Mouse (Mus musculus) lung, postnatal 0 days (tissue): ENCODE results near the gene Hvcn1. TPM values are rescaled to one million over a fixed set of nuclear protein-coding genes. Genes with fewer than 3 reads are reported as not detected.
A peak's percentile ranks its signal among the peaks of the same experiment; 100 is the strongest.

Experiments
- ATAC-seq: fragments of 200-750 bp; cut with Nextera tagmentation; 2 replicates; pipeline ENCODE4 v1.8.0; 2017; ENCODE audit warnings: moderate library complexity
- DNase-seq: peaks from one replicate; pipeline ENCODE4 v3.0.0-alpha.2; 2016; ENCODE audit warnings: low spot score
- H3K27ac ChIP-seq: fragments of 300-500 bp; sonication (generic); 2 replicates; pipeline ENCODE4 v1.5.1; 2014; ENCODE audit warnings: antibody characterized with exemption, mild to moderate bottlenecking, low read length, mixed read lengths
- H3K27me3 ChIP-seq: fragments of 300-500 bp; sonication (generic); replicated peaks from 2 replicates; pipeline ENCODE4 v1.6.1; 2014; ENCODE audit warnings: low read length, mixed read lengths; ENCODE audit not compliant: insufficient read depth
- H3K36me3 ChIP-seq: fragments of 300-500 bp; sonication (generic); 2 replicates; pipeline ENCODE4 v1.6.1; 2014; ENCODE audit warnings: low read length, mixed read lengths; ENCODE audit not compliant: insufficient read depth
- H3K4me1 ChIP-seq: fragments of 300-500 bp; sonication (generic); 2 replicates; pipeline ENCODE4 v1.6.1; 2014; ENCODE audit warnings: antibody characterized with exemption, low read depth, low read length, mixed read lengths; ENCODE audit not compliant: insufficient read depth
- H3K4me2 ChIP-seq: fragments of 300-500 bp; sonication (generic); replicated peaks from 2 replicates; pipeline ENCODE4 v1.6.1; 2014; ENCODE audit warnings: low read depth, mild to moderate bottlenecking, low read length, moderate library complexity, mixed read lengths
- H3K4me3 ChIP-seq: fragments of 300-500 bp; sonication (generic); 2 replicates; pipeline ENCODE4 v1.5.1; 2014; ENCODE audit warnings: low read depth, low read length
- H3K9ac ChIP-seq: fragments of 300-500 bp; sonication (generic); replicated peaks from 2 replicates; pipeline ENCODE4 v1.6.1; 2014; ENCODE audit warnings: low read depth, mild to moderate bottlenecking
- H3K9me3 ChIP-seq: fragments of 300-500 bp; sonication (generic); 2 replicates; pipeline ENCODE4 v1.6.1; 2016; ENCODE audit warnings: low read length, mixed read lengths
- CTCF ChIP-seq: IDR thresholded peaks from 2 replicates; pipeline ENCODE4 v1.5.1; 2016; ENCODE audit warnings: antibody characterized with exemption, mild to moderate bottlenecking
- EP300 ChIP-seq: IDR thresholded peaks from 2 replicates; pipeline ENCODE4 v1.6.1; 2016; ENCODE audit warnings: antibody characterized with exemption, mild to moderate bottlenecking, control low read depth
- WGBS: fragments of 180-500 bp; shearing (Covaris S2); extraction: QIAGEN DNeasy Blood & Tissue Kit; methylation state at CpG from one replicate; pipeline ENCODE4 v1.1.7; 2014; 5-methylcytosine and 5-hydroxymethylcytosine counted together
- polyA plus RNA-seq: library from polyadenylated mRNA; unstranded; fragments of >200 nt; fragmentation: Nextera tagmentation; extraction: Ambion mirVana; gene quantifications from 2 replicates; pipeline ENCODE4 v1.2.1, GENCODE M21; 2015

Hvcn1 gene
- polyA plus RNA-seq, 1 experiment from 2014 or later = 3.7 TPM

GRCm38 (mm10) chr5:122285767-122286150, 79.2 kb downstream of the Hvcn1 start:
- H3K4me3 ChIP-seq = peak overlapping the region; percentile 97
- H3K4me2 ChIP-seq = peak overlapping the region; percentile 95
- H3K36me3 ChIP-seq = no peaks in the 10 kb centered on the region
- WGBS = 49% methylated on average over 7 of the region's 7 CpGs
- peak overlapping the region; percentile 89; the same call in 1 of the 2 replicates for H3K9ac ChIP-seq
- H3K9me3 ChIP-seq = no peaks in the 10 kb centered on the region
- H3K4me1 ChIP-seq = peaks cover 16% of the 10 kb centered on the region; the same call in 1 of the 2 replicates
- no peaks in the 10 kb centered on the region for H3K27me3 ChIP-seq
- H3K27ac ChIP-seq = no peak overlapping the region
- ATAC-seq (no peak), DNase-seq (no peak)
- no peak for TF ChIP-seq EP300
- no peak for TF ChIP-seq CTCF

GRCm38 (mm10) chr5:122286191-122286590, 79.6 kb downstream of the Hvcn1 start:
- no peak overlapping the region for H3K27ac ChIP-seq
- DNase-seq (no peak), ATAC-seq (no peak)
- peaks cover 12% of the 10 kb centered on the region; the same call in 1 of the 2 replicates for H3K4me1 ChIP-seq
- WGBS = 79% methylated on average over 10 of the region's 10 CpGs
- no peak overlapping the region for H3K4me3 ChIP-seq
- H3K27me3 ChIP-seq = no peaks in the 10 kb centered on the region
- H3K9ac ChIP-seq = no peak overlapping the region
- TF ChIP-seq CTCF (no peak), EP300 (no peak)
- H3K36me3 ChIP-seq = no peaks in the 10 kb centered on the region
- H3K4me2 ChIP-seq = peak overlapping the region; percentile 95
- no peaks in the 10 kb centered on the region for H3K9me3 ChIP-seq

GRCm38 (mm10) chr5:122287026-122287425, 80.4 kb downstream of the Hvcn1 start:
- DNase-seq (no peak), ATAC-seq (no peak)
- H3K4me2 ChIP-seq = no peak overlapping the region
- H3K4me1 ChIP-seq = peaks cover 15% of the 10 kb centered on the region
- 84% methylated on average over 4 of the region's 4 CpGs for WGBS
- no peaks in the 10 kb centered on the region for H3K36me3 ChIP-seq
- TF ChIP-seq EP300 (no peak), CTCF (no peak)
- H3K9me3 ChIP-seq = no peaks in the 10 kb centered on the region
- no peak overlapping the region for H3K9ac ChIP-seq
- H3K4me3 ChIP-seq = no peak overlapping the region
- no peaks in the 10 kb centered on the region for H3K27me3 ChIP-seq
- no peak overlapping the region for H3K27ac ChIP-seq

GRCm38 (mm10) chr5:122288147-122288811, 81.7 kb downstream of the Hvcn1 start:
- no peaks in the 10 kb centered on the region for H3K27me3 ChIP-seq
- peak overlapping the region; percentile 52; the same call in 1 of the 2 replicates for H3K27ac ChIP-seq
- 65% methylated on average over 4 of the region's 4 CpGs for WGBS
- no peak overlapping the region for H3K4me3 ChIP-seq
- no peak overlapping the region for H3K4me2 ChIP-seq
- ATAC-seq (peak; percentile 11; the same call in 1 of the 2 replicates), DNase-seq (peak; percentile 20)
- no peaks in the 10 kb centered on the region for H3K9me3 ChIP-seq
- H3K36me3 ChIP-seq = no peaks in the 10 kb centered on the region
- H3K4me1 ChIP-seq = peaks cover 15% of the 10 kb centered on the region
- H3K9ac ChIP-seq = no peak overlapping the region
- peak; percentile 38; the same call in 1 of the 2 replicates for TF ChIP-seq EP300
- no peak for TF ChIP-seq CTCF

- H3K4me2 ChIP-seq = peak overlapping the region; percentile 5; the same call in 1 of the 2 replicates
- TF ChIP-seq CTCF = no peak
- TF ChIP-seq EP300 = no peak
- H3K27me3 ChIP-seq = no peaks in the 10 kb centered on the region
- H3K27ac ChIP-seq = peak overlapping the region; percentile 76
- ATAC-seq (no peak), DNase-seq (no peak)
- no peaks in the 10 kb centered on the region for H3K36me3 ChIP-seq
- WGBS = 49% methylated on average over 6 of the region's 6 CpGs
- no peaks in the 10 kb centered on the region for H3K9me3 ChIP-seq
- H3K4me3 ChIP-seq = no peak overlapping the region
- H3K4me1 ChIP-seq = peaks cover 13% of the 10 kb centered on the region
- H3K9ac ChIP-seq = no peak overlapping the region
Measured at GRCm38 (mm10) chr5:122291149-122291548, 84.5 kb downstream of the Hvcn1 start.

Other genes with a start within 250 kb of the Hvcn1 start
- gene Cux2, start 156.7 kb upstream of the Hvcn1 start, polyA plus RNA-seq = 0.47 and 0.75 TPM in 2 replicates
- gene Myl2, start 105.9 kb upstream of the Hvcn1 start, polyA plus RNA-seq = 2.8 and 3.5 TPM in 2 replicates
- gene Ccdc63, start 66.0 kb upstream of the Hvcn1 start, polyA plus RNA-seq = 0.18 TPM in 1 of 2 replicates, not detected in the other
- 137 and 150 TPM in 2 replicates for gene Ppp1cc, start 48.5 kb upstream of the Hvcn1 start, polyA plus RNA-seq
- gene Tctn1, start 57.7 kb downstream of the Hvcn1 start, polyA plus RNA-seq = 4.5 and 5.1 TPM in 2 replicates
- 12.2 and 12.7 TPM in 2 replicates for gene Pptc7, start 77.6 kb downstream of the Hvcn1 start, polyA plus RNA-seq
- gene Rad9b, start 147.4 kb downstream of the Hvcn1 start, polyA plus RNA-seq = 6.4 and 6.9 TPM in 2 replicates
- 189 and 193 TPM in 2 replicates for gene Vps29, start 147.6 kb downstream of the Hvcn1 start, polyA plus RNA-seq
- 61.2 and 69.2 TPM in 2 replicates for gene Gpn3, start 165.1 kb downstream of the Hvcn1 start, polyA plus RNA-seq
- gene Fam216a, start 165.6 kb downstream of the Hvcn1 start, polyA plus RNA-seq = 41.0 and 42.1 TPM in 2 replicates
- 169 and 177 TPM in 2 replicates for gene Arpc3, start 185.1 kb downstream of the Hvcn1 start, polyA plus RNA-seq
- gene Anapc7, start 214.9 kb downstream of the Hvcn1 start, polyA plus RNA-seq = 25.2 and 26.5 TPM in 2 replicates